Mouse (Mus musculus): Measurements from ENCODE around the gene Gpatch2. TPM values are rescaled to one million over a fixed set of nuclear protein-coding genes. Genes with fewer than 3 reads are reported as not detected.

Gene Gpatch2
- polyA plus RNA-seq, 1 experiment from 2014 or later = 17.3 TPM

DNA sequence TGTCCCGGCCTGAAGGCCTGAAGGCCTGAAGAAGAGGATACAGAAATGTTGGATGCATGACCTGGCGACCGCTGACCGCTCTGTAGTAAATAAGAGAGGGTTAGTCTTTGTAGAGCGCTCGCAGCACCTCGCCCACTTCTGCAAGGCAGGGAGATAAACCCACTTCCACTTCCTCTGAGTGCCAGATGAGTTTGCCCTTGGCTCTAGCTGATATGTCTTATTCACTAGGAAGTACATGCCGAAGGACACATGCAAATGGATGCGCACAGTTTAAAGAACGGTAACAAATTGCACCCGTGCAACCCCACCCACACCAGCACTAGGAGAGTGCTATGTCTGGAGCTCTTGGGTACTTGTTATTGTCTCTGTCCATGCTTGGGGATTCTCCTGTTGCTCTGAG lies 131.6 kb downstream of the Gpatch2 start:
- DNase-seq (ENCODE audit: low spot score) (no peak), ATAC-seq (ENCODE audit: low FRiP score) (no peak)
- H3K4me2 ChIP-seq (replicated peaks) = no peak overlapping the region
- no peaks in the 10 kb centered on the region for H3K27me3 ChIP-seq (ENCODE audit: control insufficient read depth, insufficient read depth, low read length)
- H3K4me3 ChIP-seq (replicated peaks; ENCODE audit: low read length) = no peak overlapping the region
- no peak overlapping the region for H3K9ac ChIP-seq
- H3K9me3 ChIP-seq (ENCODE audit: control insufficient read depth, low read length) = no peaks in the 10 kb centered on the region
- no peak overlapping the region for H3K27ac ChIP-seq
- no peaks in the 10 kb centered on the region for H3K4me1 ChIP-seq (replicated peaks; ENCODE audit: control insufficient read depth, insufficient read depth, low read length)
- peaks cover 16% of the 10 kb centered on the region; the same call in 1 of the 2 replicates for H3K36me3 ChIP-seq (replicated peaks; ENCODE audit: control insufficient read depth, insufficient read depth)
- 89% methylated on average over 11 of the region's 11 CpGs for WGBS

GRCm38 (mm10) chr1:187347606-187348005 lies 132.3 kb downstream of the Gpatch2 start:
- WGBS = 96% methylated on average over 6 of the region's 6 CpGs
- Histone ChIP-seq H3K36me3 (replicated peaks; ENCODE audit: control insufficient read depth, insufficient read depth) (peaks cover 16% of the 10 kb centered on the region; the same call in 1 of the 2 replicates), H3K4me2 (replicated peaks) (no peak overlapping the region), H3K27me3 (ENCODE audit: control insufficient read depth, insufficient read depth, low read length) (no peaks in the 10 kb centered on the region), H3K4me1 (replicated peaks; ENCODE audit: control insufficient read depth, insufficient read depth, low read length) (no peaks in the 10 kb centered on the region), H3K9me3 (ENCODE audit: control insufficient read depth, low read length) (no peaks in the 10 kb centered on the region), H3K9ac (no peak overlapping the region), H3K27ac (no peak overlapping the region), H3K4me3 (replicated peaks; ENCODE audit: low read length) (no peak overlapping the region)
- ATAC-seq (ENCODE audit: low FRiP score) (no peak), DNase-seq (ENCODE audit: low spot score) (no peak)

DNA sequence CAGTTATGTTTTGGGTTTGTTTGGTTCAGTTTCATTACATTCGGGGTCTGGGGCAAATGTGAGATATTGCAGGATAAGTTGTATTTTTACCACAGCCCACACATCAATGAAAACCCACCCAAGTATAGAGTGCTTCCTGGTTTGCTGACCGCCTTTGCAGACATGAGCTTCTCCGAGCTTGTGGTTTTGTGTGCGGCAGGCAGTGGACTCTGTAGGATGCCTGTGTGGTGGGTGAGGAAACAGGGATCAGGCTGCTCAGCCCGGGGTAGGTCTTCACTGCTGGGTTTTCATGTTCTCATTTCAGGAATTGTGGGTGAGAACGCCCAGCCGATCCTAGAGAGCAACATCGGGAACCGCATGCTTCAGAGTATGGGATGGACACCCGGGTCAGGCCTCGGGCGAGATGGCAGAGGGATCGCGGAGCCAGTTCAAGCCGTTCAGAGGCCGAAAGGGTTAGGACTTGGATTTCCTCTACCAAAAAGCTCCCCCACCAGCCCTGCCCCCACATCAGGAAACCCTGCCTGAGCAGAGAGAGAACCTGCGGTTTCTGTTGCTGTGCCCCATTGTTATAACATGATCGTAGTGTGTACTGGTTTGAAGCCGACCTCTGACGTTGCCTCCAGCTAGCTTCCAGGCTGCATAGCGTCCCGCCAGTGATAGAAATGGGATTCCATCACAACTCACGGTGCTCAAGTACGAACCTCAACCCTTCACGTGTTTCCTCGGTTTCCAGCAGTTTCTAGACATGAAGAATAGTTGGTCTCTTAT lies 132.9 kb downstream of the Gpatch2 start:
- no peak overlapping the region for H3K4me2 ChIP-seq (replicated peaks)
- no peaks in the 10 kb centered on the region for H3K27me3 ChIP-seq (ENCODE audit: control insufficient read depth, insufficient read depth, low read length)
- H3K9ac ChIP-seq = no peak overlapping the region
- no peak for ATAC-seq (ENCODE audit: low FRiP score)
- H3K27ac ChIP-seq = no peak overlapping the region
- H3K9me3 ChIP-seq (ENCODE audit: control insufficient read depth, low read length) = no peaks in the 10 kb centered on the region
- no peaks in the 10 kb centered on the region for H3K4me1 ChIP-seq (replicated peaks; ENCODE audit: control insufficient read depth, insufficient read depth, low read length)
- H3K36me3 ChIP-seq (replicated peaks; ENCODE audit: control insufficient read depth, insufficient read depth) = peaks cover 16% of the 10 kb centered on the region; the same call in 1 of the 2 replicates
- H3K4me3 ChIP-seq (replicated peaks; ENCODE audit: low read length) = no peak overlapping the region
- whole genome bisulfite sequencing = 96% methylated on average over 26 of the region's 26 CpGs
- no peak for DNase-seq (ENCODE audit: low spot score)

GRCm38 (mm10) chr1:187348859-187349258 lies 133.6 kb downstream of the Gpatch2 start:
- no peaks in the 10 kb centered on the region for H3K4me1 ChIP-seq (replicated peaks; ENCODE audit: control insufficient read depth, insufficient read depth, low read length)
- no peaks in the 10 kb centered on the region for H3K9me3 ChIP-seq (ENCODE audit: control insufficient read depth, low read length)
- no peak overlapping the region for H3K9ac ChIP-seq
- H3K27ac ChIP-seq = no peak overlapping the region
- ATAC-seq (ENCODE audit: low FRiP score) = no peak
- H3K4me2 ChIP-seq (replicated peaks) = no peak overlapping the region
- peaks cover 16% of the 10 kb centered on the region; the same call in 1 of the 2 replicates for H3K36me3 ChIP-seq (replicated peaks; ENCODE audit: control insufficient read depth, insufficient read depth)
- 93% methylated on average over 14 of the region's 14 CpGs for WGBS
- H3K4me3 ChIP-seq (replicated peaks; ENCODE audit: low read length) = no peak overlapping the region
- no peaks in the 10 kb centered on the region for H3K27me3 ChIP-seq (ENCODE audit: control insufficient read depth, insufficient read depth, low read length)
- no peak for DNase-seq (ENCODE audit: low spot score)

GRCm38 (mm10) chr1:187356169-187356568 lies 140.9 kb downstream of the Gpatch2 start:
- Histone ChIP-seq H3K27ac (peak overlapping the region; percentile 73), H3K9ac (peak overlapping the region; percentile 36), H3K4me2 (replicated peaks) (peak overlapping the region; percentile 21; the same call in 1 of the 2 replicates), H3K36me3 (replicated peaks; ENCODE audit: control insufficient read depth, insufficient read depth) (no peaks in the 10 kb centered on the region), H3K27me3 (ENCODE audit: control insufficient read depth, insufficient read depth, low read length) (no peaks in the 10 kb centered on the region), H3K9me3 (ENCODE audit: control insufficient read depth, low read length) (no peaks in the 10 kb centered on the region), H3K4me1 (replicated peaks; ENCODE audit: control insufficient read depth, insufficient read depth, low read length) (peaks cover 8% of the 10 kb centered on the region), H3K4me3 (replicated peaks; ENCODE audit: low read length) (no peak overlapping the region)
- no peak for DNase-seq (ENCODE audit: low spot score)
- 34% methylated on average over 15 of the region's 15 CpGs for WGBS
- ATAC-seq (ENCODE audit: low FRiP score) = no peak

GRCm38 (mm10) chr1:187356904-187357303 lies 141.6 kb downstream of the Gpatch2 start:
- no peaks in the 10 kb centered on the region for H3K27me3 ChIP-seq (ENCODE audit: control insufficient read depth, insufficient read depth, low read length)
- H3K4me3 ChIP-seq (replicated peaks; ENCODE audit: low read length) = no peak overlapping the region
- H3K36me3 ChIP-seq (replicated peaks; ENCODE audit: control insufficient read depth, insufficient read depth) = no peaks in the 10 kb centered on the region
- peaks cover 8% of the 10 kb centered on the region for H3K4me1 ChIP-seq (replicated peaks; ENCODE audit: control insufficient read depth, insufficient read depth, low read length)
- H3K4me2 ChIP-seq (replicated peaks) = no peak overlapping the region
- ATAC-seq (ENCODE audit: low FRiP score) (no peak), DNase-seq (ENCODE audit: low spot score) (no peak)
- H3K9ac ChIP-seq = no peak overlapping the region
- 87% methylated on average over 8 of the region's 8 CpGs for WGBS
- H3K9me3 ChIP-seq (ENCODE audit: control insufficient read depth, low read length) = no peaks in the 10 kb centered on the region
- H3K27ac ChIP-seq = no peak overlapping the region

DNA sequence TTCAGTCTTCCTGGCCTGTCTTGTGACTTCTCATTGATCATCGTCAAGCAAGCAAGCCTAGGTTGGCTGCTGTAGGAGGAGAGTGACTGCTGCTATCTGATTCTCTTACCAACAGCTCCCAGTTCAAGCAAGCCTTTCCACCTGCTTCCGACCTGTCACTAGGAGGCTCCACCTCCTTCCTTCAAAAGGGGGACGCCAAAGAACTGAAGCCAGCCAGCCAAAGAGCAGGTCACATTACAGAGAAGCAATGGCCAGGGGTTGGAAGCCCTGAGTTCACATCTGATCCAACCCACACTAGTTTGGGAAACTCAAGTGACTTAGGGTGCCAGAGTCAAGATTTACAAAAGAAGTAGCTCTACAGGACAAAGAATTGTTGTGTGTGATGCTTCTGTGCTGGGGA lies 144.9 kb downstream of the Gpatch2 start:
- no peak overlapping the region for H3K4me3 ChIP-seq (replicated peaks; ENCODE audit: low read length)
- H3K4me1 ChIP-seq (replicated peaks; ENCODE audit: control insufficient read depth, insufficient read depth, low read length) = peaks cover 8% of the 10 kb centered on the region
- no peak for DNase-seq (ENCODE audit: low spot score)
- no peak for ATAC-seq (ENCODE audit: low FRiP score)
- no peaks in the 10 kb centered on the region for H3K27me3 ChIP-seq (ENCODE audit: control insufficient read depth, insufficient read depth, low read length)
- H3K27ac ChIP-seq = no peak overlapping the region
- no peaks in the 10 kb centered on the region for H3K36me3 ChIP-seq (replicated peaks; ENCODE audit: control insufficient read depth, insufficient read depth)
- WGBS = 42% methylated on average over 3 of the region's 3 CpGs
- no peak overlapping the region for H3K4me2 ChIP-seq (replicated peaks)
- no peaks in the 10 kb centered on the region for H3K9me3 ChIP-seq (ENCODE audit: control insufficient read depth, low read length)
- no peak overlapping the region for H3K9ac ChIP-seq

- no peak overlapping the region for H3K27ac ChIP-seq
- H3K36me3 ChIP-seq (replicated peaks; ENCODE audit: control insufficient read depth, insufficient read depth) = no peaks in the 10 kb centered on the region
- H3K4me1 ChIP-seq (replicated peaks; ENCODE audit: control insufficient read depth, insufficient read depth, low read length) = no peaks in the 10 kb centered on the region
- no peak for DNase-seq (ENCODE audit: low spot score)
- H3K4me3 ChIP-seq (replicated peaks; ENCODE audit: low read length) = no peak overlapping the region
- no peaks in the 10 kb centered on the region for H3K27me3 ChIP-seq (ENCODE audit: control insufficient read depth, insufficient read depth, low read length)
- H3K9me3 ChIP-seq (ENCODE audit: control insufficient read depth, low read length) = no peaks in the 10 kb centered on the region
- no peak overlapping the region for H3K4me2 ChIP-seq (replicated peaks)
- no peak overlapping the region for H3K9ac ChIP-seq
- no peak for ATAC-seq (ENCODE audit: low FRiP score)
- WGBS = 92% methylated on average over 5 of the region's 5 CpGs
Measured at GRCm38 (mm10) chr1:187362536-187362935, 147.2 kb downstream of the Gpatch2 start.

GRCm38 (mm10) chr1:187365424-187365823 lies 150.1 kb downstream of the Gpatch2 start:
- WGBS = 92% methylated on average over 3 of the region's 3 CpGs
- Histone ChIP-seq H3K9me3 (ENCODE audit: control insufficient read depth, low read length) (no peaks in the 10 kb centered on the region), H3K4me1 (replicated peaks; ENCODE audit: control insufficient read depth, insufficient read depth, low read length) (no peaks in the 10 kb centered on the region)

More at GRCm38 (mm10) chr1:187365424-187365823, 150.1 kb downstream of the Gpatch2 start:
- Histone ChIP-seq H3K27me3 (ENCODE audit: control insufficient read depth, insufficient read depth, low read length) (no peaks in the 10 kb centered on the region), H3K4me2 (replicated peaks) (no peak overlapping the region), H3K27ac (no peak overlapping the region), H3K4me3 (replicated peaks; ENCODE audit: low read length) (no peak overlapping the region), H3K36me3 (replicated peaks; ENCODE audit: control insufficient read depth, insufficient read depth) (no peaks in the 10 kb centered on the region), H3K9ac (no peak overlapping the region)
- DNase-seq (ENCODE audit: low spot score) = no peak
- no peak for ATAC-seq (ENCODE audit: low FRiP score)
